20 mouse cellular contexts compared by ENCODE assay signal in genomic region chr13:26382154-26382553, GRCm38 (mm10).
DNase-seq lines count a peak whose midpoint lies in the region; ATAC-seq and TF ChIP-seq lines count a peak whose summit lies in the region.
"Had no signal": no experiment of that assay in that cellular context is flagged by ENCODE, and none has a peak within 500 bp of the region (broad histone marks: within the 10 kb centered on the region; RNA-seq: fewer than 3 reads in every experiment).

No protein-coding gene starts in this region.

- no peaks in the 10 kb centered on the region for H3K36me3 ChIP-seq in heart, embryonic 13.5 days
- H3K36me3 ChIP-seq: embryonic facial prominence, embryonic 10.5 days; forebrain, embryonic 12.5 days; heart, embryonic 12.5 days; limb, embryonic 12.5 days; liver, embryonic 12.5 days; midbrain, embryonic 10.5 days; neural tube, embryonic 12.5 days; stomach, embryonic 15.5 days had no signal

- no peaks in the 10 kb centered on the region for H3K27me3 ChIP-seq in heart, embryonic 13.5 days (replicated peaks)
- H3K27me3 ChIP-seq: forebrain, embryonic 12.5 days; heart, embryonic 12.5 days; limb, embryonic 12.5 days; liver, embryonic 12.5 days; neural tube, embryonic 12.5 days; stomach, embryonic 15.5 days had no signal

- 53% methylated on average over 2 of the region's 2 CpGs for WGBS in heart, embryonic 13.5 days

- no peak for ATAC-seq in heart, embryonic 13.5 days (ENCODE audit: extremely low read depth, insufficient number of reproducible peaks, low FRiP score, low TSS enrichment)
- no peak for ATAC-seq in megakaryocyte, adult 5-6 weeks (ENCODE audit: poor library complexity, severe bottlenecking)
- ATAC-seq: activated CD4-positive, CD25-positive, alpha-beta regulatory T cell, adult 4 months; liver, embryonic 12.5 days had no signal

- peak overlapping the region; percentile 28 for H3K27ac ChIP-seq in heart, embryonic 13.5 days (replicated peaks)
- no peak overlapping the region for H3K27ac ChIP-seq in layer of hippocampus, adult 2 months
- H3K27ac ChIP-seq: embryonic facial prominence, embryonic 10.5 days; forebrain, embryonic 12.5 days; limb, embryonic 12.5 days; liver, embryonic 12.5 days; midbrain, embryonic 10.5 days; neural tube, embryonic 12.5 days; stomach, embryonic 15.5 days had no signal

- no peak overlapping the region for H3K4me3 ChIP-seq in heart, embryonic 13.5 days
- no peak overlapping the region for H3K4me3 ChIP-seq in layer of hippocampus, adult 2 months
- H3K4me3 ChIP-seq: embryonic facial prominence, embryonic 10.5 days; forebrain, embryonic 12.5 days; heart, embryonic 12.5 days; limb, embryonic 12.5 days; liver, embryonic 12.5 days; midbrain, embryonic 10.5 days; neural tube, embryonic 12.5 days; stomach, embryonic 15.5 days had no signal

- peaks cover 21% of the 10 kb centered on the region for H3K4me1 ChIP-seq in heart, embryonic 13.5 days
- H3K4me1 ChIP-seq: embryonic facial prominence, embryonic 10.5 days; forebrain, embryonic 12.5 days; limb, embryonic 12.5 days; liver, embryonic 12.5 days; midbrain, embryonic 10.5 days; neural tube, embryonic 12.5 days; stomach, embryonic 15.5 days had no signal

- no peak overlapping the region for H3K4me2 ChIP-seq in heart, embryonic 13.5 days
- H3K4me2 ChIP-seq: forebrain, embryonic 12.5 days; heart, embryonic 12.5 days; limb, embryonic 12.5 days; liver, embryonic 12.5 days; neural tube, embryonic 12.5 days; stomach, embryonic 15.5 days had no signal

- DNase-seq in heart, postnatal 4 days: no peak
- peak; percentile 18 to 30 for DNase-seq in right cerebral cortex, postnatal 10 days (ENCODE audit: low spot score in 2 of 2)
- no peak for DNase-seq in right cerebral cortex, postnatal 4 days
- DNase-seq in layer of hippocampus, adult 2 months (ENCODE audit: low spot score in 2 of 2): peak; percentile 3 to 10
- DNase-seq in lung, postnatal 36 days: no peak
- DNase-seq: adrenal gland, postnatal 14 days; cerebellum, adult 18-20 months; kidney, adult 11 months; lung, adult 2 months had no signal

- no peak for TF ChIP-seq CTCF in layer of hippocampus, adult 2 months (conservative IDR thresholded peaks at IDR 0.05)

- no peak overlapping the region for H3K9ac ChIP-seq in heart, embryonic 13.5 days
- H3K9ac ChIP-seq: forebrain, embryonic 12.5 days; heart, embryonic 12.5 days; limb, embryonic 12.5 days; liver, embryonic 12.5 days; neural tube, embryonic 12.5 days; stomach, embryonic 15.5 days had no signal

- H3K9me3 ChIP-seq in heart, embryonic 13.5 days: no peaks in the 10 kb centered on the region
- H3K9me3 ChIP-seq: embryonic facial prominence, embryonic 10.5 days; forebrain, embryonic 12.5 days; heart, embryonic 12.5 days; limb, embryonic 12.5 days; liver, embryonic 12.5 days; midbrain, embryonic 10.5 days; neural tube, embryonic 12.5 days; stomach, embryonic 15.5 days had no signal

Comparison
In these comparisons a context has a peak if more than half of its experiments do, and no peak if none do; other contexts are left out.
1. DNase-seq: peak in right cerebral cortex, postnatal 10 days (2 of 2) and layer of hippocampus, adult 2 months (2 of 2); none in heart, postnatal 4 days (single experiment), right cerebral cortex, postnatal 4 days (single experiment) and lung, postnatal 36 days (single experiment).